Mouse (Mus musculus) ES-E14 (cell line): ENCODE results near the gene Casp7.

Experiments
- CHD2 ChIP-seq: IDR thresholded peaks from 2 replicates; pipeline ENCODE4 v1.6.1; 2014; ENCODE audit warnings: mild to moderate bottlenecking, low read depth, low read length, inconsistent platforms
- HCFC1 ChIP-seq: IDR thresholded peaks from 2 replicates; pipeline ENCODE4 v1.6.1; 2012; ENCODE audit warnings: low read length, inconsistent platforms, borderline replicate concordance; ENCODE audit not compliant: insufficient read depth
- MAFK ChIP-seq: IDR thresholded peaks from 2 replicates; pipeline ENCODE4 v1.6.1; 2014; ENCODE audit warnings: mild to moderate bottlenecking, low read depth, low read length, inconsistent platforms; ENCODE audit not compliant: insufficient read depth
- ZC3H11A ChIP-seq: IDR thresholded peaks from 2 replicates; pipeline ENCODE4 v1.6.1; 2012; ENCODE audit warnings: low read depth, mild to moderate bottlenecking, inconsistent platforms, low read length, borderline replicate concordance
- ZNF384 ChIP-seq: IDR thresholded peaks from 2 replicates; pipeline ENCODE4 v1.6.1; 2012; ENCODE audit warnings: low read depth, low read length, inconsistent platforms

GRCm38 (mm10) chr19:56484630-56485375 is 87.9 kb downstream of the Casp7 start:
- TF ChIP-seq HCFC1 (no peak), ZC3H11A (no peak), MAFK (no peak), CHD2 (no peak), ZNF384 (no peak)
